17 mouse cellular contexts compared by ENCODE assay signal in the genomic region with DNA sequence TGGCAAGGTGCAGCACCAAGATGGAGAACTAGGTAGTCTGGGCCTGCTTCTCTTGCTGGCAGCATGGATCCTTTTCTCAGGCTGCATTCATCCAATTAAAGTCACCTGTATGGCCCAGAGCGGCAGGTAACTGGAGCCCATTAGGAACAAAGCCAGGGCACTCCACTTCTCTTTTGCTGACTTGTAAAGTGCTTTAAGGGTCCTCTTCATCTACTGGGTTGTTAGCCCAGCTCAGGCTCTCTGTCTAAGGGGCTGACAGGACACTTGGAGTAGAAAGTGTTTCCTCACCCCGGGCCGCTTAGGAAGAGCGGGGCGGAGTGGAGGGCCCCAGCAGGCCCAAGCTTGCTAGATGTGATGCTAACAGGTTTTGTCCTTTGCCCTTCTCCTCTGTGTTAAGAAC. TPM values are rescaled to one million over a fixed set of nuclear protein-coding genes. Genes with fewer than 3 reads are reported as not detected.
"Had no signal": no experiment of that assay in that cellular context is flagged by ENCODE, and none has a peak within 500 bp of the region (broad histone marks: within the 10 kb centered on the region; RNA-seq: fewer than 3 reads in every experiment).

No protein-coding gene starts in this region.

- H3K36me3 ChIP-seq: liver, embryonic 12.5 days; midbrain, embryonic 13.5 days; midbrain, embryonic 15.5 days; neural tube, embryonic 12.5 days had no signal

- H3K27me3 ChIP-seq: liver, embryonic 12.5 days; megakaryocyte, embryonic 14.5 days; midbrain, embryonic 13.5 days; midbrain, embryonic 15.5 days; neural tube, embryonic 12.5 days had no signal

- H3K27ac ChIP-seq: liver, embryonic 12.5 days; liver, embryonic 14.5 days; macrophage; midbrain, embryonic 13.5 days; midbrain, embryonic 15.5 days; neural tube, embryonic 12.5 days had no signal

- H3K4me3 ChIP-seq: liver, embryonic 12.5 days; midbrain, embryonic 13.5 days; midbrain, embryonic 15.5 days; neural tube, embryonic 12.5 days had no signal

- H3K9ac ChIP-seq: liver, embryonic 12.5 days; liver, embryonic 14.5 days; midbrain, embryonic 13.5 days; midbrain, embryonic 15.5 days; neural tube, embryonic 12.5 days had no signal

- ATAC-seq: liver, embryonic 12.5 days; midbrain, embryonic 13.5 days; midbrain, embryonic 15.5 days had no signal

- H3K4me2 ChIP-seq: liver, embryonic 12.5 days; midbrain, embryonic 11.5 days; midbrain, embryonic 13.5 days; midbrain, embryonic 15.5 days; neural tube, embryonic 12.5 days had no signal

- H3K9me3 ChIP-seq: midbrain, embryonic 13.5 days; midbrain, embryonic 15.5 days; neural tube, embryonic 12.5 days had no signal

- H3K4me1 ChIP-seq: liver, embryonic 12.5 days; megakaryocyte, embryonic 14.5 days; midbrain, embryonic 13.5 days; midbrain, embryonic 15.5 days; neural tube, embryonic 12.5 days had no signal

- DNase-seq: liver; retina, postnatal 1 day; right cerebral cortex, adult 18-20 months; right cerebral cortex, postnatal 25 days; right cerebral cortex, postnatal 4 days; spleen, adult 18-20 months; thymus, adult 18-20 months; thymus, postnatal 14 days; thymus, postnatal 36 days had no signal

RNA-seq across cellular contexts. Expression of gene Cdh13, which starts 12.9 kb away (rescaled TPM):
- polyA plus RNA-seq: macrophage had no signal
